In genomic region chr17:12352781-12353180, GRCm38 (mm10) we compare ENCODE assay signal across 27 mouse cellular contexts. TPM values are rescaled to one million over a fixed set of nuclear protein-coding genes. Genes with fewer than 3 reads are reported as not detected.
DNase-seq lines count a peak whose midpoint lies in the region; ATAC-seq and TF ChIP-seq lines count a peak whose summit lies in the region.
"Had no signal": no experiment of that assay in that cellular context is flagged by ENCODE, and none has a peak within 500 bp of the region (broad histone marks: within the 10 kb centered on the region; RNA-seq: fewer than 3 reads in every experiment).

No protein-coding gene starts in this region.

- no peaks in the 10 kb centered on the region for H3K27me3 ChIP-seq in embryonic facial prominence, embryonic 14.5 days (replicated peaks; ENCODE audit: control insufficient read depth, insufficient read depth, low read length)
- no peaks in the 10 kb centered on the region for H3K27me3 ChIP-seq in embryonic facial prominence, embryonic 10.5 days (replicated peaks; ENCODE audit: low read depth, poor library complexity, severe bottlenecking)
- H3K27me3 ChIP-seq in lung, embryonic 14.5 days (ENCODE audit: insufficient read depth, low read length): no peaks in the 10 kb centered on the region
- H3K27me3 ChIP-seq in stomach, embryonic 14.5 days (ENCODE audit: control insufficient read depth, insufficient read depth, low read length): no peaks in the 10 kb centered on the region
- no peaks in the 10 kb centered on the region for H3K27me3 ChIP-seq in stomach, postnatal 0 days (ENCODE audit: control insufficient read depth, insufficient read depth, low read length)
- H3K27me3 ChIP-seq in stomach, embryonic 15.5 days (replicated peaks): no peaks in the 10 kb centered on the region
- H3K27me3 ChIP-seq: Patski had no signal

- no peaks in the 10 kb centered on the region for H3K36me3 ChIP-seq in embryonic facial prominence, embryonic 14.5 days (ENCODE audit: control insufficient read depth, insufficient read depth, low read length)
- H3K36me3 ChIP-seq in embryonic facial prominence, embryonic 10.5 days (replicated peaks): no peaks in the 10 kb centered on the region
- H3K36me3 ChIP-seq in lung, embryonic 14.5 days (ENCODE audit: insufficient read depth): no peaks in the 10 kb centered on the region
- no peaks in the 10 kb centered on the region for H3K36me3 ChIP-seq in stomach, embryonic 14.5 days (ENCODE audit: control insufficient read depth, insufficient read depth, low read length)
- H3K36me3 ChIP-seq in stomach, postnatal 0 days (ENCODE audit: control insufficient read depth, insufficient read depth, low read length): no peaks in the 10 kb centered on the region
- H3K36me3 ChIP-seq in stomach, embryonic 15.5 days: no peaks in the 10 kb centered on the region
- H3K36me3 ChIP-seq: heart, embryonic 12.5 days; liver, embryonic 13.5 days had no signal

- H3K9ac ChIP-seq in embryonic facial prominence, embryonic 14.5 days (ENCODE audit: low read depth, low read length): no peak overlapping the region
- H3K9ac ChIP-seq in lung, embryonic 14.5 days: no peak overlapping the region
- H3K9ac ChIP-seq in stomach, embryonic 14.5 days (replicated peaks; ENCODE audit: low read depth, low read length): no peak overlapping the region
- H3K9ac ChIP-seq in stomach, postnatal 0 days (ENCODE audit: low read length): no peak overlapping the region
- no peak overlapping the region for H3K9ac ChIP-seq in stomach, embryonic 15.5 days
- H3K9ac ChIP-seq: heart, embryonic 12.5 days; liver, embryonic 13.5 days had no signal

- no peak overlapping the region for H3K4me2 ChIP-seq in embryonic facial prominence, embryonic 14.5 days (ENCODE audit: low read depth, low read length)
- H3K4me2 ChIP-seq in lung, embryonic 14.5 days: no peak overlapping the region
- H3K4me2 ChIP-seq in stomach, embryonic 14.5 days (replicated peaks; ENCODE audit: low read depth, low read length): no peak overlapping the region
- H3K4me2 ChIP-seq in stomach, postnatal 0 days (replicated peaks; ENCODE audit: low read depth): no peak overlapping the region
- H3K4me2 ChIP-seq in stomach, embryonic 15.5 days: no peak overlapping the region
- H3K4me2 ChIP-seq: heart, embryonic 12.5 days; liver, embryonic 13.5 days had no signal

- WGBS in embryonic facial prominence, embryonic 14.5 days: 40% methylated on average over 1 of the region's 1 CpGs
- 66% methylated on average over 1 of the region's 1 CpGs for WGBS in embryonic facial prominence, embryonic 10.5 days
- 35% methylated on average over 1 of the region's 1 CpGs for WGBS in lung, embryonic 14.5 days
- 13% methylated on average over 1 of the region's 1 CpGs for WGBS in stomach, embryonic 14.5 days
- WGBS in stomach, postnatal 0 days: 15% methylated on average over 1 of the region's 1 CpGs
- 14% methylated on average over 1 of the region's 1 CpGs for WGBS in stomach, embryonic 15.5 days

- no peak for TF ChIP-seq CTCF in lung, embryonic 14.5 days (IDR thresholded peaks at IDR 0.05; ENCODE audit: low read depth)
- no peak for TF ChIP-seq CTCF in stomach, postnatal 0 days (IDR thresholded peaks at IDR 0.05; ENCODE audit: low read depth)

- no peaks in the 10 kb centered on the region for H3K4me1 ChIP-seq in embryonic facial prominence, embryonic 14.5 days (ENCODE audit: control insufficient read depth, insufficient read depth, low read length)
- 0 out of 2 replicates have a peak, but pooled peaks cover 10% of the 10 kb centered on the region for H3K4me1 ChIP-seq in embryonic facial prominence, embryonic 10.5 days
- H3K4me1 ChIP-seq in lung, embryonic 14.5 days (ENCODE audit: insufficient read depth): no peaks in the 10 kb centered on the region
- H3K4me1 ChIP-seq in stomach, embryonic 14.5 days (ENCODE audit: control insufficient read depth, insufficient read depth, low read length): peaks cover 5% of the 10 kb centered on the region; the same call in 1 of the 2 replicates
- no peaks in the 10 kb centered on the region for H3K4me1 ChIP-seq in stomach, postnatal 0 days (replicated peaks; ENCODE audit: control insufficient read depth, insufficient read depth)
- H3K4me1 ChIP-seq in stomach, embryonic 15.5 days: 0 out of 2 replicates have a peak, but pooled peaks cover 4% of the 10 kb centered on the region
- H3K4me1 ChIP-seq: heart, embryonic 12.5 days; liver, embryonic 13.5 days had no signal

- no peak for TF ChIP-seq EP300 in stomach, postnatal 0 days (optimal IDR thresholded peaks at IDR 0.05)

- no peak overlapping the region for H3K27ac ChIP-seq in embryonic facial prominence, embryonic 14.5 days (replicated peaks; ENCODE audit: low read depth, low read length)
- H3K27ac ChIP-seq in embryonic facial prominence, embryonic 10.5 days (replicated peaks): no peak overlapping the region
- H3K27ac ChIP-seq in lung, embryonic 14.5 days (ENCODE audit: low read depth): no peak overlapping the region
- H3K27ac ChIP-seq in stomach, embryonic 14.5 days (ENCODE audit: low read length): peak overlapping the region; percentile 30; the same call in 1 of the 2 replicates
- no peak overlapping the region for H3K27ac ChIP-seq in stomach, postnatal 0 days (replicated peaks)
- peak overlapping the region; percentile 54; the same call in 1 of the 2 replicates for H3K27ac ChIP-seq in stomach, embryonic 15.5 days
- H3K27ac ChIP-seq: left cerebral cortex, adult 2 months; liver, embryonic 13.5 days; macrophage had no signal

- DNase-seq in embryonic facial prominence, embryonic 14.5 days (ENCODE audit: low spot score): peak; percentile 20
- no peak for DNase-seq in embryonic facial prominence, embryonic 10.5 days (ENCODE audit: low spot score)
- peak; percentile 11 for DNase-seq in lung, embryonic 14.5 days
- no peak for DNase-seq in lung, postnatal 4 days
- DNase-seq in stomach, postnatal 0 days (ENCODE audit: low spot score): no peak
- no peak for DNase-seq in layer of hippocampus, adult 9-11 months
- DNase-seq: adrenal gland, adult 2 months; cerebellum, adult 11-12 months; cerebellum, postnatal 10 days; gastrocnemius, postnatal 25 days; heart, adult 18-20 months; heart, postnatal 10 days; kidney, postnatal 4 days; liver, embryonic 13.5 days; lung, adult 2 months; right cerebral cortex, adult 18-20 months; right cerebral cortex, postnatal 4 days; thymus, postnatal 36 days had no signal

- no peak overlapping the region for H3K4me3 ChIP-seq in embryonic facial prominence, embryonic 14.5 days (ENCODE audit: low read depth, low read length)
- no peak overlapping the region for H3K4me3 ChIP-seq in embryonic facial prominence, embryonic 10.5 days
- no peak overlapping the region for H3K4me3 ChIP-seq in lung, embryonic 14.5 days (ENCODE audit: low read depth, low read length)
- no peak overlapping the region for H3K4me3 ChIP-seq in stomach, embryonic 14.5 days (ENCODE audit: low read depth, low read length)
- H3K4me3 ChIP-seq in stomach, postnatal 0 days (ENCODE audit: low read depth, low read length): no peak overlapping the region
- no peak overlapping the region for H3K4me3 ChIP-seq in stomach, embryonic 15.5 days (replicated peaks)
- H3K4me3 ChIP-seq: heart, embryonic 12.5 days; left cerebral cortex, adult 2 months; liver, embryonic 13.5 days had no signal

- H3K9me3 ChIP-seq in embryonic facial prominence, embryonic 14.5 days (ENCODE audit: control insufficient read depth, low read length): no peaks in the 10 kb centered on the region
- H3K9me3 ChIP-seq in embryonic facial prominence, embryonic 10.5 days: no peaks in the 10 kb centered on the region
- no peaks in the 10 kb centered on the region for H3K9me3 ChIP-seq in lung, embryonic 14.5 days (ENCODE audit: low read depth, low read length)
- H3K9me3 ChIP-seq in stomach, embryonic 14.5 days (ENCODE audit: control insufficient read depth, low read depth, low read length): no peaks in the 10 kb centered on the region
- no peaks in the 10 kb centered on the region for H3K9me3 ChIP-seq in stomach, postnatal 0 days (ENCODE audit: control insufficient read depth, low read length)
- H3K9me3 ChIP-seq in stomach, embryonic 15.5 days: no peaks in the 10 kb centered on the region
- H3K9me3 ChIP-seq: liver, embryonic 13.5 days had no signal

- no peak for ATAC-seq in embryonic facial prominence, embryonic 14.5 days (ENCODE audit: low read depth)
- ATAC-seq in lung, embryonic 14.5 days (ENCODE audit: insufficient read depth): no peak
- no peak for ATAC-seq in stomach, embryonic 14.5 days (ENCODE audit: insufficient number of reproducible peaks, insufficient read depth, low FRiP score, low read depth)
- ATAC-seq in stomach, postnatal 0 days (ENCODE audit: low FRiP score, low TSS enrichment): no peak
- no peak for ATAC-seq in stomach, embryonic 15.5 days (ENCODE audit: insufficient read depth, low FRiP score, low read depth)
- ATAC-seq: CD4-positive, CD25-positive, alpha-beta regulatory T cell, adult 4 months; intestine, postnatal 0 days; Patski had no signal

RNA-seq across cellular contexts. Expression of gene Plg, which starts 25.6 kb away (rescaled TPM):
- polyA plus RNA-seq in embryonic facial prominence, embryonic 14.5 days (2014; fragmentation: Nextera tagmentation; extraction: Ambion mirVana): not detected in 2 replicates
- polyA plus RNA-seq in embryonic facial prominence, embryonic 10.5 days (2016; fragmentation: Nextera tagmentation; extraction: Ambion mirVana): not detected in 2 replicates
- polyA plus RNA-seq in lung, embryonic 14.5 days (2014; fragmentation: Nextera tagmentation; extraction: Ambion mirVana): 0.08 TPM in 1 of 2 replicates, not detected in the other
- polyA plus RNA-seq in stomach, embryonic 14.5 days (2014; fragmentation: Nextera tagmentation; extraction: Ambion mirVana): 0.46 and 1.1 TPM in 2 replicates
- polyA plus RNA-seq in stomach, postnatal 0 days (2015; fragmentation: Nextera tagmentation; extraction: Ambion mirVana): 0.95 and 2.5 TPM in 2 replicates
- polyA plus RNA-seq in stomach, embryonic 15.5 days (2015; fragmentation: Nextera tagmentation; extraction: Ambion mirVana): 7.3 and 16.8 TPM in 2 replicates
- polyA plus RNA-seq: CD4-positive, CD25-positive, alpha-beta regulatory T cell, adult 4 months; kidney, embryonic 14.5 days; macrophage had no signal

RNA-seq across cellular contexts. Expression of gene Map3k4, which starts 34.2 kb away (rescaled TPM):
- 29.5 and 34.2 TPM in 2 replicates for polyA plus RNA-seq in embryonic facial prominence, embryonic 14.5 days (2014; fragmentation: Nextera tagmentation; extraction: Ambion mirVana)
- 49.1 and 51.4 TPM in 2 replicates for polyA plus RNA-seq in embryonic facial prominence, embryonic 10.5 days (2016; fragmentation: Nextera tagmentation; extraction: Ambion mirVana)
- polyA plus RNA-seq in lung, embryonic 14.5 days (2014; fragmentation: Nextera tagmentation; extraction: Ambion mirVana): 39.0 and 47.9 TPM in 2 replicates
- 49.2 and 52.4 TPM in 2 replicates for polyA plus RNA-seq in stomach, embryonic 14.5 days (2014; fragmentation: Nextera tagmentation; extraction: Ambion mirVana)
- polyA plus RNA-seq in stomach, postnatal 0 days (2015; fragmentation: Nextera tagmentation; extraction: Ambion mirVana): 25.8 and 35.6 TPM in 2 replicates
- 55.9 and 56.3 TPM in 2 replicates for polyA plus RNA-seq in stomach, embryonic 15.5 days (2015; fragmentation: Nextera tagmentation; extraction: Ambion mirVana)

Comparison
In these comparisons a context has a peak if more than half of its experiments do, and no peak if none do; other contexts are left out.
1. DNase-seq: peak in embryonic facial prominence, embryonic 14.5 days (single experiment) and lung, embryonic 14.5 days (single experiment); none in embryonic facial prominence, embryonic 10.5 days (single experiment), lung, postnatal 4 days (0 of 2), stomach, postnatal 0 days (single experiment) and layer of hippocampus, adult 9-11 months (single experiment).
2. H3K27ac ChIP-seq: peak in stomach, embryonic 14.5 days (single experiment) and stomach, embryonic 15.5 days (single experiment); none in embryonic facial prominence, embryonic 14.5 days (single experiment), embryonic facial prominence, embryonic 10.5 days (single experiment), lung, embryonic 14.5 days (single experiment) and stomach, postnatal 0 days (single experiment).